Mouse (Mus musculus) heart, embryonic 13.5 days (tissue): Measurements from ENCODE around the gene Ccdc65. TPM values are rescaled to one million over a fixed set of nuclear protein-coding genes. Genes with fewer than 3 reads are reported as not detected.

Experiments used
- ATAC-seq: fragments of 200-750 bp; cut with Nextera tagmentation; 2 replicates; pipeline ENCODE4 v1.8.0; 2017; ENCODE audit warnings: moderate TSS enrichment; ENCODE audit not compliant: insufficient number of reproducible peaks, low FRiP score, low TSS enrichment; ENCODE audit errors: extremely low read depth
- H3K27ac ChIP-seq: fragments of 300-500 bp; sonication (generic); replicated peaks from 2 replicates; pipeline ENCODE4 v1.5.1; 2015; ENCODE audit warnings: moderate library complexity, mild to moderate bottlenecking, inconsistent platforms
- H3K27me3 ChIP-seq: fragments of 300-500 bp; sonication (generic); replicated peaks from 2 replicates; pipeline ENCODE4 v1.6.1; 2015; ENCODE audit warnings: mild to moderate bottlenecking, inconsistent platforms
- H3K36me3 ChIP-seq: fragments of 300-500 bp; sonication (generic); 2 replicates; pipeline ENCODE4 v1.6.1; 2015; ENCODE audit warnings: mild to moderate bottlenecking, inconsistent platforms
- H3K4me1 ChIP-seq: fragments of 300-500 bp; sonication (generic); 2 replicates; pipeline ENCODE4 v1.6.1; 2015; ENCODE audit warnings: inconsistent platforms
- H3K4me2 ChIP-seq: fragments of 300-500 bp; sonication (generic); 2 replicates; pipeline ENCODE4 v1.6.1; 2015; ENCODE audit warnings: inconsistent platforms, mild to moderate bottlenecking, moderate library complexity
- H3K4me3 ChIP-seq: fragments of 300-500 bp; sonication (generic); 2 replicates; pipeline ENCODE4 v1.5.1; 2015; ENCODE audit warnings: moderate library complexity, mild to moderate bottlenecking, inconsistent platforms
- H3K9ac ChIP-seq: fragments of 300-500 bp; sonication (generic); 2 replicates; pipeline ENCODE4 v1.6.1; 2015; ENCODE audit warnings: inconsistent platforms, mild to moderate bottlenecking, moderate library complexity
- H3K9me3 ChIP-seq: fragments of 300-500 bp; sonication (generic); 2 replicates; pipeline ENCODE4 v1.6.1; 2016; ENCODE audit warnings: inconsistent platforms
- WGBS: fragments of 180-500 bp; shearing (Covaris S2); methylation state at CpG from one replicate; pipeline ENCODE4 v1.1.7; 2015; ENCODE audit warnings: mixed read lengths; 5-methylcytosine and 5-hydroxymethylcytosine counted together
- polyA plus RNA-seq: library from polyadenylated mRNA; unstranded; fragments of >200 nt; fragmentation: Nextera tagmentation; extraction: Ambion mirVana; gene quantifications from 2 replicates; pipeline ENCODE4 v1.2.1, GENCODE M21; 2015

Ccdc65 gene
- polyA plus RNA-seq: 0.32 and 0.39 TPM in 2 replicates

GRCm38 (mm10) chr15:98707766-98708372, at the start of gene Ccdc65:
Gene Ccdc65 (plus strand): TSS chr15:98708207.
- Histone ChIP-seq H3K9me3 (no peaks in the 10 kb centered on the region), H3K9ac (peak within 1 kb of the TSS; percentile 37), H3K4me3 (peak within 1 kb of the TSS; percentile 43), H3K4me2 (peak within 1 kb of the TSS; percentile 65), H3K27ac (no peak within 1 kb of the TSS), H3K27me3 (peaks cover 39% of the 10 kb centered on the region), H3K36me3 (no peaks in the 10 kb centered on the region), H3K4me1 (0 out of 2 replicates have a peak, but pooled peaks cover 3% of the 10 kb centered on the region)
- 18% methylated on average over 16 of the region's 16 CpGs for WGBS
- ATAC-seq: no peak

DNA sequence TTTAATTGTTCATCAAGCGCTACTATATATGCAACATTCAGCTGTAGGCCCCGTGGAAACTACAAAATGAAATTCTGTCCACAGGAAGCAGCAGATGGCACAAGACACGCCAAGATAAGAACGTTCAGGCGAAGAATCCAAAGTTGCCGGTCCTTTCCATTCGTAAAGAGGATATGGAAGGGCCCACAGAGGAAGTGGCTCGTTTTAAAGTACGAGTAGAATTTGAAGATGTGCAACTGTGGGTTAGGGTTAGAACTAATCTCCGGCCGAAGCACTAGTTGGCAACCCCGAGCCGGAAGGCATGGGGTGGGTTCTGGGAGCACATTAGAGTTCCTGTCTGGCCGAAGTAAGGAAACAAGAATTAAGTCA, 45.8 kb upstream of the Ccdc65 start:
- H3K4me2 ChIP-seq: peak overlapping the region; percentile 83
- ATAC-seq: no peak
- peak overlapping the region; percentile 91 for H3K9ac ChIP-seq
- 1% methylated on average over 14 of the region's 14 CpGs for WGBS
- peaks cover 36% of the 10 kb centered on the region for H3K36me3 ChIP-seq
- peak overlapping the region; percentile 84 for H3K27ac ChIP-seq
- no peaks in the 10 kb centered on the region for H3K9me3 ChIP-seq
- peaks cover 15% of the 10 kb centered on the region for H3K4me1 ChIP-seq
- peak overlapping the region; percentile 70 for H3K4me3 ChIP-seq
- H3K27me3 ChIP-seq: no peaks in the 10 kb centered on the region

- Histone ChIP-seq H3K4me1 (peaks cover 15% of the 10 kb centered on the region), H3K27ac (peak within 1 kb of the TSS; percentile 84), H3K9me3 (no peaks in the 10 kb centered on the region), H3K4me3 (peak within 1 kb of the TSS; percentile 70), H3K27me3 (no peaks in the 10 kb centered on the region), H3K9ac (peak within 1 kb of the TSS; percentile 91), H3K36me3 (peaks cover 29% of the 10 kb centered on the region), H3K4me2 (peak within 1 kb of the TSS; percentile 83)
- ATAC-seq: peak; percentile 94
- 4% methylated on average over 48 of the region's 48 CpGs for WGBS
These were observed 45.2 kb upstream of the Ccdc65 start, which contains the start of gene Ddx23 for GRCm38 (mm10) chr15:98662567-98663545. Gene Ddx23 (minus strand): TSS chr15:98662894.

DNA sequence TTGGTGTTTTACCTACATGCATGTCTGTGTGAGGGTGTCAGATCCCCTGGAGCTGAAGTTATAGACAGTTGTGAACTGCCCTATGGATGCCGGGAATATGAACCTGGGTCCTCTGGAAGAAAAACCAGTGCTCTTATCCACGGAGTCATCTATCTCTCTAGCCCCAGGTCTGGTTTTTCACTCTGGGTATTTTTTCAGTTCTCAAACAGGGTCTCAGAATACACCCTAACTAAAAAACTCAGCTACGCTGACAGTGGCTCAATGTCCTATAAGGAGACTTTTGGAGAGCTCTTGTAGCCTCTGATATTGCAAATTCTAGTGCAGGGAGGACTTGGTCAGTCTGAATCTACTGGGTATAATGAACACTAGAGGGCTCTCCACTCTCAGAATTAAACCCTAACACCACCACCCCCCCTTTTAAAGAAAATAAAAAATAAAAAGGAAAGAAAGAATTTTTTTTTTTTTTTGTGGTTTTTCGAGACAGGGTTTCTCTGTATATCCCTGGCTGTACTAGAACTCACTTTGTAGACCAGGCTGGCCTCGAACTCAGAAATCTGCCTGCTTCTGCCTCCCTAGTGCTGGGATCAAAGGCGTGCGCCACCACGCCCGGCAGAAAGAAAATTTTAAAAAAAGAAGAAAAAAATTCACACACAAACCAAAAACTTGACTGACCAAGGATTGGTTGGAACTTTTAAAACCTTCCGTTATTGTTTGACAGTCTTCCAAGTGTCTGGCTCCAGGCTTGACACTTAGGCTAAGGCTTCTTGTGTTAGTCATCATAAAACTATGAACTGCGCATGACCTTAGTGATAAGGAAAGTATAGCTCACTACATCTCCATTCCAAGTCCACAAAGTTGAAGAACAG, 43.7 kb upstream of the Ccdc65 start:
- H3K9ac ChIP-seq: no peak overlapping the region
- H3K36me3 ChIP-seq: peaks cover 15% of the 10 kb centered on the region
- 73% methylated on average over 11 of the region's 11 CpGs for WGBS
- no peak overlapping the region for H3K4me2 ChIP-seq
- no peak overlapping the region for H3K4me3 ChIP-seq
- ATAC-seq: no peak
- no peak overlapping the region for H3K27ac ChIP-seq
- peaks cover 15% of the 10 kb centered on the region for H3K4me1 ChIP-seq
- H3K9me3 ChIP-seq: no peaks in the 10 kb centered on the region
- no peaks in the 10 kb centered on the region for H3K27me3 ChIP-seq

- Histone ChIP-seq H3K9me3 (no peaks in the 10 kb centered on the region), H3K27me3 (peaks cover 42% of the 10 kb centered on the region), H3K4me2 (no peak overlapping the region), H3K4me3 (no peak overlapping the region), H3K9ac (no peak overlapping the region), H3K36me3 (no peaks in the 10 kb centered on the region), H3K27ac (peak overlapping the region; percentile 40; the same call in 1 of the 2 replicates), H3K4me1 (peaks cover 41% of the 10 kb centered on the region)
- WGBS: 22% methylated on average over 4 of the region's 4 CpGs
- ATAC-seq: no peak
These were observed 35.4 kb upstream of the Ccdc65 start for GRCm38 (mm10) chr15:98672592-98672991.

- Histone ChIP-seq H3K27me3 (peaks cover 51% of the 10 kb centered on the region), H3K27ac (no peak overlapping the region), H3K36me3 (no peaks in the 10 kb centered on the region), H3K9me3 (no peaks in the 10 kb centered on the region), H3K9ac (no peak overlapping the region), H3K4me3 (no peak overlapping the region), H3K4me2 (no peak overlapping the region), H3K4me1 (peaks cover 42% of the 10 kb centered on the region)
- WGBS: 78% methylated on average over 7 of the region's 7 CpGs
- no peak for ATAC-seq
These were observed 34.3 kb upstream of the Ccdc65 start for GRCm38 (mm10) chr15:98673732-98674131.

DNA sequence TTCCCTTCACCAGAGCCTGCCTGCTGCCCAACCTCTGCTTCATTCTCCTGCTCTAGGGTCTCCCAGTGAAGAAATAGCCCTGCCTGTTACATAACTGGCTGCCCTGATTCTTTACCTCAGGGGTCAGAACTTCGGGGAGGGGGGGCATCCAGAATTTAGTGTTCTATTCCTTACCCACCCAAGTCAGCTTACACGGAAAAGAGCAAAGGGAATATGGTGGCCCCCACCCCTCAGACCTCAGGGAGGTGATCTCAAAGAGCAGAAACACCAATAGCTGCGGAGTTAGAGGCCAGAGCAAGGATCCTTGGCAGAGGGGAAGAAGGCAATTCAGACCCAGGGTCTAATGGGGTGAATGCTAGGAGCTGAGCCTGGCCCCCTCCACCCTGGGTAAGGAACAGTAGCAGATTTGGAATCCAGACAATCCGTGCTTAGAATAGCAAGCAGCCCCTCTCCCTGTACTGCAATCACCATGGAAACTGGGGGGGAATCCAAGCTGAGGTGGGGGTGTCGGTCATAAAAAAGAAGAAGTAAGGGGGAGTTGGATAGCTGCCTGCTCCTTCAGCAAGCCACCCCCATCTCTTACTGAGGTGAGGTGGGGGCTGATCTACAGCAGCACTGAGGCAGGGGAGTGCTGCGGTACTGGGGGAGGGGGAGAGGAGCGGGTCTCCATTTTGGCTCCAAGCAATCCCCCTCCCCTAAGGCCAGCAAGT, 33.6 kb upstream of the Ccdc65 start:
- Histone ChIP-seq H3K4me2 (0 out of 2 replicates have a peak overlapping the region, but pooled peaks have one; percentile 97), H3K36me3 (no peaks in the 10 kb centered on the region), H3K9me3 (no peaks in the 10 kb centered on the region), H3K27ac (no peak overlapping the region), H3K4me3 (no peak overlapping the region), H3K27me3 (peaks cover 56% of the 10 kb centered on the region), H3K4me1 (peaks cover 42% of the 10 kb centered on the region), H3K9ac (peak overlapping the region; percentile 33; the same call in 1 of the 2 replicates)
- WGBS: 41% methylated on average over 7 of the region's 7 CpGs
- no peak for ATAC-seq

DNA sequence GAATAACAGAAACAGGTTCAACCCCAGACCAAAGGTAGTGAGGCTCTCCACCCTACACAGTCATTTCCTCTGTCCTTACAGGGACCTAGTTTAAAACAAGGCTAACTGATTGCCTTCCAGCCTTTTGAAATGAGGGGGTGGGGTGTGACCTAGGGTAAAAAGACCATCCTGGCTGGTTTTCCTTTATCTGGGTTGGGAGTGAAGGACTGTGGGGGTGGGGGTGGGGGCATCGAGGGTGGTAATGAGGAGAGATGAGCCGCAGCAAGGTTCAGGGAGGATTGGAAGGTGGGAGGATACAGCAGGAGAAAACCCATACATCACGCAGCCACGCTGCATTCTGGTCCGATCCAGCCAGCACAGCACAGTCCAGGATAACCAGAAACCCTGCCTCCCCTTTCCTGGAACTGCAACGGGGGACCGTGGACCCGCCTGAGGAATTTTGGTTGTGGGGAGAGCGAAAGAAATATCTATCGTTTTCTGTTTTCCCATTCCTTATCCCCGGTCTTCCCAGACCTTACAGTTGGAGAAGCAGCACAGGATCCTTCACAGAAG, 32.9 kb upstream of the Ccdc65 start:
- 23% methylated on average over 11 of the region's 11 CpGs for WGBS
- H3K4me2 ChIP-seq: peak overlapping the region; percentile 97
- H3K9ac ChIP-seq: peak overlapping the region; percentile 78
- H3K4me3 ChIP-seq: peak overlapping the region; percentile 52; the same call in 1 of the 2 replicates
- no peaks in the 10 kb centered on the region for H3K9me3 ChIP-seq
- peaks cover 42% of the 10 kb centered on the region for H3K4me1 ChIP-seq
- no peak overlapping the region for H3K27ac ChIP-seq
- peaks cover 52% of the 10 kb centered on the region for H3K27me3 ChIP-seq
- H3K36me3 ChIP-seq: no peaks in the 10 kb centered on the region
- ATAC-seq: no peak

- peak overlapping the region; percentile 52 for H3K4me3 ChIP-seq
- peaks cover 42% of the 10 kb centered on the region for H3K4me1 ChIP-seq
- H3K4me2 ChIP-seq: peak overlapping the region; percentile 97
- H3K9me3 ChIP-seq: no peaks in the 10 kb centered on the region
- 5% methylated on average over 14 of the region's 14 CpGs for WGBS
- H3K27ac ChIP-seq: no peak overlapping the region
- no peak for ATAC-seq
- peaks cover 49% of the 10 kb centered on the region for H3K27me3 ChIP-seq
- peak overlapping the region; percentile 78 for H3K9ac ChIP-seq
- no peaks in the 10 kb centered on the region for H3K36me3 ChIP-seq
These were observed 32.3 kb upstream of the Ccdc65 start for GRCm38 (mm10) chr15:98675634-98676250.

- H3K4me3 ChIP-seq: peak overlapping the region; percentile 52
- no peak for ATAC-seq
- peaks cover 55% of the 10 kb centered on the region for H3K27me3 ChIP-seq
- H3K36me3 ChIP-seq: no peaks in the 10 kb centered on the region
- peak overlapping the region; percentile 78 for H3K9ac ChIP-seq
- peak overlapping the region; percentile 97 for H3K4me2 ChIP-seq
- WGBS: 2% methylated on average over 9 of the region's 9 CpGs
- H3K27ac ChIP-seq: no peak overlapping the region
- H3K4me1 ChIP-seq: peaks cover 42% of the 10 kb centered on the region
- H3K9me3 ChIP-seq: no peaks in the 10 kb centered on the region
These were observed 31.5 kb upstream of the Ccdc65 start for GRCm38 (mm10) chr15:98676471-98676870.
